Mouse (Mus musculus): ENCODE results near the gene Ssbp3. TPM values are rescaled to one million over a fixed set of nuclear protein-coding genes. Genes with fewer than 3 reads are reported as not detected.
A peak's percentile ranks its signal among the peaks of the same experiment; 100 is the strongest.

Gene Ssbp3
- polyA plus RNA-seq, 1 experiment from 2014 or later: 112 TPM

DNA sequence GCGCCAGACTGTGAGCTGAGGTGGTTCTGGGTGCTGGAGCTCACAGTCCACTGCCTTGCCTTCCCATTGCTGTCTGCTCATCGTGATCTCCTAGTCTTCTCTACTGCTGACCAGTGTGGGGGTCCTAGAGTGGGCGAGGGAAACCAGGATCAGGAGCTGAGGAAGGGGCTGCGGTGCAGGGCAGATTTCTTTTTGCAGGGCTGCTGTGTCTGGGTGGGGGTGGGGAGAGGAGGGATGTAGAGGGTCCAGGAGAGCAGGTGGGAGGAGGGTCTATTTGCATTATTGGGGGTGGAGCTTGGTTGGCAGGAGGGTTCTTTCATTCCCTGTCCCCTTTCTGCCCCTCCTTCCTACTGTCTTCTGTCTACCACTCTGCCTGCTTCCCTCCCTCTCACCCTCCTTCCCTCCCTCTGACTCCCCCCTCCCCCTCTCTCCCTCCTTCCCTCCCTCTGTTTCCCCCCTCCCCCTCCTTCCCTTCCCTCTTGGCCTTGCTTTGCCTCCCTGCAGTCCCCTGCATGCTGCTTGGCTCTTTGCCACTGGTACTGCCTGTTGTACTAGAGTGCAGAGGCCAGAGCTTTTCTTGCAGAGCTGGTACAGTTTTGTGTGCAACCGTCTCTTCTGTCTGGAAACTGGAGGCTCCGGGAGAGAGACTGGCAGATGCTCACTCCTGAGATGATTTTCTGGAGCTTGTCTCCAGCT is 28.9 kb downstream of the Ssbp3 start:
- ATAC-seq (ENCODE audit: insufficient number of reproducible peaks, low FRiP score, low TSS enrichment, low read depth): no peak
- H3K9me3 ChIP-seq: no peaks in the 10 kb centered on the region
- H3K4me3 ChIP-seq: no peak overlapping the region
- H3K27ac ChIP-seq: peak overlapping the region; percentile 57
- 24% methylated on average over 6 of the region's 6 CpGs for WGBS
- H3K9ac ChIP-seq: no peak overlapping the region
- H3K4me2 ChIP-seq: no peak overlapping the region
- H3K36me3 ChIP-seq: peaks cover 23% of the 10 kb centered on the region
- H3K4me1 ChIP-seq: peaks cover 80% of the 10 kb centered on the region
- H3K27me3 ChIP-seq: no peaks in the 10 kb centered on the region

DNA sequence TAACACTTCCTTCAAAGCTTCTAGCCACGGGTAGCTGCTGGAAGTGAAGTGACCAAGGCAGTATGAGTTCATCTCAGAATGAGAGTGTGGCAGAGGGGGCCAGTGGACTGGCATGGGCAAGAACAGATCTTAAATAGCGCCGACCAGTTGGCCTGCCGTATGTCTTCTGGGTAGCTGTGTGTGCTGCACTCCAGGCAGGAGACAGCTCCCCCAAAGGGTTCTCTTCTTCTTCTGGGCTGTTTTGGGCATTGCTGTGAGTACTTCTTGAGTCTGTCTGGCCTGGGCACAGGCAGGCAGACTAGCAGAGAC is 29.4 kb downstream of the Ssbp3 start:
- Histone ChIP-seq H3K9me3 (no peaks in the 10 kb centered on the region), H3K27ac (peak overlapping the region; percentile 57), H3K9ac (no peak overlapping the region), H3K36me3 (peaks cover 22% of the 10 kb centered on the region), H3K27me3 (no peaks in the 10 kb centered on the region), H3K4me2 (no peak overlapping the region), H3K4me1 (peaks cover 78% of the 10 kb centered on the region), H3K4me3 (no peak overlapping the region)
- 54% methylated on average over 4 of the region's 4 CpGs for whole genome bisulfite sequencing
- no peak for ATAC-seq (ENCODE audit: insufficient number of reproducible peaks, low FRiP score, low TSS enrichment, low read depth)

DNA sequence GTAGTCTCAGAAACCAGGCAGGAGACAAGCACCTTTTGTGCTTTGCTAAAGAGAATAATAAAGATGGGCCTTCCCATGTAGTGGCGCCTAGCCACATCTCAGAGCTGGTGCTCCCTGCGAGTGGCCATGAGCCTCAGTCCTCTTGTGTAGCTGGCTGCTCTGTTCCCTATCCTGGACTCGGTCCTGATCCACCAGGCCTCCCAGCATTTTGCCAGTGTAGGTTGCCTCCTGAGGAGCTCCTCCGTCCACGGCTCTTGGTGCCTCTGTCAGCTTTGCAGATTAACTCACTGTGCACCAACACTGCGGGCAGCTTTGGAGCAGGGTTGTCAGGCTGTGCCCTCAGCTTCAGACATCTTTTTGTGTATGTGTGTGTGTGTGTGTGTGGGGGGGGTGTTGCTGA is 30.4 kb downstream of the Ssbp3 start:
- ATAC-seq (ENCODE audit: insufficient number of reproducible peaks, low FRiP score, low TSS enrichment, low read depth): no peak
- Histone ChIP-seq H3K4me1 (peaks cover 73% of the 10 kb centered on the region), H3K36me3 (peaks cover 14% of the 10 kb centered on the region), H3K9ac (no peak overlapping the region), H3K27me3 (no peaks in the 10 kb centered on the region), H3K4me3 (no peak overlapping the region), H3K4me2 (no peak overlapping the region), H3K9me3 (no peaks in the 10 kb centered on the region), H3K27ac (no peak overlapping the region; the same call in 1 of the 2 replicates)
- WGBS: 57% methylated on average over 6 of the region's 6 CpGs

DNA sequence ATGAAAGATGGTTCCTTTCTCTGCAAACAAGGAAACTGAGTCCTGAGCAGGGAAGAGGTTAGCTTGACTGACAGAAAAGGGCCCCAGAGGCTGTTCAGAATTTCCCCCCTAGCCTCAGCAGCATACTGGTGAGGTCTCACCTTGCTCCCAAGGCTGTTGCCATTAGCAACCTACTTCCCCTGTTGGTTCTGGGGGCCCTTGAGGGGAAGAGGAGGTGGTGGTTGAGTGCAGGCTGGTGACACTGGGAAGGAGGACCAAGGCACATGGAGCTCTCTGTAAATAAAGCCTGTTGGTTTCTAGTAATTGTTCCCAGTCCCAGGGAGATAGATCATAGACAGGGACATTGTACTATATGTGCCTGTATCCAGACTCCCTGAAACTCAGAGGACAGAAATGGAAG is 31.0 kb downstream of the Ssbp3 start:
- H3K4me1 ChIP-seq: peaks cover 67% of the 10 kb centered on the region
- no peak overlapping the region for H3K27ac ChIP-seq
- H3K4me3 ChIP-seq: no peak overlapping the region
- no peaks in the 10 kb centered on the region for H3K27me3 ChIP-seq
- peaks cover 10% of the 10 kb centered on the region for H3K36me3 ChIP-seq
- no peak overlapping the region for H3K4me2 ChIP-seq
- no peaks in the 10 kb centered on the region for H3K9me3 ChIP-seq
- no peak for ATAC-seq (ENCODE audit: insufficient number of reproducible peaks, low FRiP score, low TSS enrichment, low read depth)
- H3K9ac ChIP-seq: no peak overlapping the region

DNA sequence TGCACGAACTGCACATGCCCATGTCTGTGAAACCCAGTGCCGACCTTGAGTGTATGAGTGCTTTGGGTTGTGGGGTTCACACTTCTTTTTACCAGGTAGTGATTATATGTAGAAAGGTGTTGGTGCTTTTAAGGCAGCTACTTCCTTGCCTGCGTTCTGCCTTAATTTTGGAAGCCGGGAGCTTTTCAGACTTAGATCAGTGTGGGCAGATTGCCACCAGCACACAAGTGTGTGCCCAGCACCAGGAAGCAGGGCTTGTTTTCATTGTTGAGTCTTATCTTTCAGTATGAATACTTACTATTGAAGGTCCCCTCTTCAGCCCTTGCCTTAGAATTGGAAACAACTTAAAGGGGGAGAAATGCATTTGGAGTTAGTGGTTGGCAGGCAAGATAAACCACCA is 32.0 kb downstream of the Ssbp3 start:
- Histone ChIP-seq H3K27me3 (no peaks in the 10 kb centered on the region), H3K9ac (no peak overlapping the region), H3K4me1 (peaks cover 68% of the 10 kb centered on the region), H3K36me3 (peaks cover 6% of the 10 kb centered on the region; the same call in 1 of the 2 replicates), H3K9me3 (no peaks in the 10 kb centered on the region), H3K4me2 (no peak overlapping the region), H3K4me3 (no peak overlapping the region), H3K27ac (no peak overlapping the region)
- WGBS: 78% methylated on average over 4 of the region's 4 CpGs
- ATAC-seq (ENCODE audit: insufficient number of reproducible peaks, low FRiP score, low TSS enrichment, low read depth): no peak

DNA sequence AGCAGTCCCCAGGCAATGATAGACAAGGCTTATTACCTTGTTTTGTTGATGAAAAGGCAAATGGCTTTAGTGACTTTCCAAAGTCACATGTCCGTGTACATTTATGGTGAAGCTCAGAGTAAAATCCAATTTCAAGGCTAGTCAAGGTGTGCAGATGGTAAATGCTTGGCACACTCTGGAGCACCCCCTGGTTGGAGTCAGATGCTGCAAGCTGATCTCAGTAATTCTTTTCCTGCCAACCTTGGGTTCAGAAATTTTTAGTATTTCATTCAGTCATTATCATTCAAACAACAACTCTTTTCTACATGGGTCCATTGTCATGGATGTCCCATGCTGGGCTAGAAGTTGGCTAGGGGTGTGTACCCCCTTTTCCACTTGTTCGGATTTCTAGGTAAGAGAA is 33.1 kb downstream of the Ssbp3 start:
- Histone ChIP-seq H3K4me2 (no peak overlapping the region), H3K27me3 (no peaks in the 10 kb centered on the region), H3K4me1 (peaks cover 68% of the 10 kb centered on the region), H3K9me3 (no peaks in the 10 kb centered on the region), H3K27ac (no peak overlapping the region), H3K36me3 (peaks cover 6% of the 10 kb centered on the region; the same call in 1 of the 2 replicates), H3K9ac (no peak overlapping the region), H3K4me3 (no peak overlapping the region)
- ATAC-seq (ENCODE audit: insufficient number of reproducible peaks, low FRiP score, low TSS enrichment, low read depth): no peak
- 77% methylated on average over 2 of the region's 2 CpGs for WGBS

DNA sequence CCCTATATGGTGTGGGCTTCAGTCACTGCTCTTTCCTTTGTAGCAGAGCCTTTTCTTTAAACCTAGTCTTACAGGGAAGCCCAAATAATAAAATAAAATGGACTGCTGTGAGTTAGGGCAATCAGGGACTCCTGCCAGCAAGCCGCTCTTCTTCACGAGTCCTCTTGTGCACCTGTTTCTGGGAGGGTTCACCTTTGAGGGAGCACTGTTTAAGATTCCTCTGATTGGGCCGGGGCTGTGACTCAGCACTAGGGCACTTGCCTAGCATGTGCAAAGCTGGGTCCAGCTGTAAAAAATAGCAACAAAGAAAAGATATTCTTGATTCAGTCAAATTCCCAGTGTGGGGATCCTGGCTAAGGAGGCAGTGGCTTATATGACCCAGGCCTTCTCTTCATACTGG is 34.4 kb downstream of the Ssbp3 start:
- Histone ChIP-seq H3K4me1 (peaks cover 67% of the 10 kb centered on the region), H3K27me3 (no peaks in the 10 kb centered on the region), H3K9ac (no peak overlapping the region), H3K36me3 (peaks cover 6% of the 10 kb centered on the region; the same call in 1 of the 2 replicates), H3K4me2 (no peak overlapping the region), H3K4me3 (no peak overlapping the region), H3K9me3 (no peaks in the 10 kb centered on the region), H3K27ac (no peak overlapping the region)
- 69% methylated on average over 3 of the region's 3 CpGs for WGBS
- ATAC-seq (ENCODE audit: insufficient number of reproducible peaks, low FRiP score, low TSS enrichment, low read depth): no peak

DNA sequence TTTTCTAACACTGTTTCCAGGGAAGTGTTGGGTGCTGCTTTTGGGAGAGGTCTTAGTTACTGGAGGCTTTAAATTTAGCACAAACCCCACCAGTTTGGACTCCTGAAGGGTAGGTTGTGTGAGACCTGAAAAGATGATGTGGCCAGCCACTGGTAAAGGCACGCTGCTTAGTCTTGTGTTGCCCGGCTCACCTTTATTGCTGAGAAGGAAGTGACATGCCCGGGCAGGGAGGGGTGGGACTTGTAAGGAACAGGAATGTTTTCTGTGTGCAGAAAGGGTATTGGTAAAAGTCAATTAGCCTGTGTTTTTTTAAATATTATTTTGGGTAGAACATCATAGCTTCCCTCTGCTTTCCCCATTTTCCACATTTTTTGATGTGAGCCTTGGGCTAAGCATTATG is 37.2 kb downstream of the Ssbp3 start:
- H3K4me3 ChIP-seq: no peak overlapping the region
- H3K36me3 ChIP-seq: no peaks in the 10 kb centered on the region; the same call in 1 of the 2 replicates
- H3K4me2 ChIP-seq: no peak overlapping the region
- H3K9me3 ChIP-seq: no peaks in the 10 kb centered on the region
- no peaks in the 10 kb centered on the region for H3K27me3 ChIP-seq
- ATAC-seq (ENCODE audit: insufficient number of reproducible peaks, low FRiP score, low TSS enrichment, low read depth): no peak
- H3K27ac ChIP-seq: peak overlapping the region; percentile 24; the same call in 1 of the 2 replicates
- H3K4me1 ChIP-seq: peaks cover 60% of the 10 kb centered on the region
- H3K9ac ChIP-seq: no peak overlapping the region
- 56% methylated on average over 3 of the region's 3 CpGs for WGBS

DNA sequence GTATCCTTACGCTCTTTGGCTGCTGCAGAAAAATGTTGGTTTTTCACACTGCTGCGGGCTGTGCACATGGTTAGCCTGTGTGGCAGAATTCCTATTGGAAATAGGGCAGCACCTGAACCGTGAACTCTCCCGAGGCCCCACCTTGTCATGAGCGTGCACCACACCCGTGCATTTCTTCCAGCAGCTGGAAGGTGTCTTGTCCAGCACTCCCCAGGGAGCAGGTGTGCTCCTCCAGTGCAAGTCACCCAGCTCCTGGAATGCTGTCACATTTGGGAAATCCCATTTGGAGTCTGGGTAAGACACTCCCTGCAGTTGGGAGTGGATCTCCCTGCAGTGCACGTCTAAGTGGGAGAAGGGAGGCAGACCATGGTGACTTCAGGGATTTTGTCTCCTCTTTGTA is 38.0 kb downstream of the Ssbp3 start:
- no peaks in the 10 kb centered on the region; the same call in 1 of the 2 replicates for H3K36me3 ChIP-seq
- no peak overlapping the region for H3K4me3 ChIP-seq
- no peak for ATAC-seq (ENCODE audit: insufficient number of reproducible peaks, low FRiP score, low TSS enrichment, low read depth)
- H3K4me1 ChIP-seq: peaks cover 61% of the 10 kb centered on the region
- no peaks in the 10 kb centered on the region for H3K27me3 ChIP-seq
- H3K4me2 ChIP-seq: no peak overlapping the region
- H3K9ac ChIP-seq: no peak overlapping the region
- 58% methylated on average over 7 of the region's 7 CpGs for WGBS
- no peak overlapping the region for H3K27ac ChIP-seq
- no peaks in the 10 kb centered on the region for H3K9me3 ChIP-seq

DNA sequence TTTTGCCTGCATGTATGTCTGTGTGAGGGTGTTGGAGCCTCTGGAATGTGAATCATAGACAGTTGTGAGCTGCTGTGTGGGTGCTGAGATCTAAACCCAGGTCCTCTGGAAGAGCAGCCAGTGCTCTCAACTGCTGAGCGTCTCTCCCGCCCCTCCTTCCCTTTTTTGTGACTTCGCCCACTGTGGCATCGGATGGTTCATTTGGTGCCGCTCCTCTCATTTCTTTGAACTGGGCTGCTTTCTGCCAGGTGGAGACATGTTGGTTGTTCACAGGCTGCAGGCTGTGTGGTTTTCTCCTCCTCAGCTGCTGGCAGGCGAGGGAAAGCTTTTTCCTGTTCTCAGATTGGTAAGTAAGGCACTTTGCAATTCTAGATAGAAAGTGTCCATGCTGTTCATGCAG is 38.7 kb downstream of the Ssbp3 start:
- ATAC-seq (ENCODE audit: insufficient number of reproducible peaks, low FRiP score, low TSS enrichment, low read depth): no peak
- WGBS: 56% methylated on average over 6 of the region's 6 CpGs
- H3K4me2 ChIP-seq: no peak overlapping the region
- peaks cover 67% of the 10 kb centered on the region for H3K4me1 ChIP-seq
- H3K9me3 ChIP-seq: no peaks in the 10 kb centered on the region
- peak overlapping the region; percentile 33; the same call in 1 of the 2 replicates for H3K27ac ChIP-seq
- H3K27me3 ChIP-seq: no peaks in the 10 kb centered on the region
- H3K4me3 ChIP-seq: no peak overlapping the region
- H3K9ac ChIP-seq: no peak overlapping the region
- no peaks in the 10 kb centered on the region for H3K36me3 ChIP-seq

DNA sequence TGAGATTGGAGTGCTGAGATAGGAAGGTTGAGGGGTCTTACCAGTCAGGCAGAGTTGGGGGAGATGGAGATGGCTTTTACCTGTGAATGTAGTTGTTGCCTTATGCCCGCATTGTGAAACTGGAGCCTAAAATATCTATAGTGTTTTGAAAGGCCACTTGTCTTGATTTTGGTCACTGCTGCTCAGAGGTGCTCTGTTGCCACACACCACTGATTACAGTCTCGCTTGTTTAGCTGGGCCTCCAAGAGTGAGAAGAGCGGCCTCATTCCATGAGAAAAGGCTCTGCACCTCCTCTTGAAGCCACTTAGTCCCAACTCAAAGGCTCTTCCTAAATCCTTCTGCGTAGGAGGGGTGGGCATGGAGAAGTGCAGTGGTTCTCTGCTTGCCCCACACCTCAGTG is 40.3 kb downstream of the Ssbp3 start:
- H3K9me3 ChIP-seq: no peaks in the 10 kb centered on the region
- H3K9ac ChIP-seq: no peak overlapping the region
- H3K4me2 ChIP-seq: no peak overlapping the region
- H3K36me3 ChIP-seq: no peaks in the 10 kb centered on the region
- H3K4me1 ChIP-seq: peaks cover 72% of the 10 kb centered on the region
- H3K27ac ChIP-seq: no peak overlapping the region
- 72% methylated on average over 4 of the region's 4 CpGs for WGBS
- no peak overlapping the region for H3K4me3 ChIP-seq
- no peak for ATAC-seq (ENCODE audit: insufficient number of reproducible peaks, low FRiP score, low TSS enrichment, low read depth)
- no peaks in the 10 kb centered on the region for H3K27me3 ChIP-seq

DNA sequence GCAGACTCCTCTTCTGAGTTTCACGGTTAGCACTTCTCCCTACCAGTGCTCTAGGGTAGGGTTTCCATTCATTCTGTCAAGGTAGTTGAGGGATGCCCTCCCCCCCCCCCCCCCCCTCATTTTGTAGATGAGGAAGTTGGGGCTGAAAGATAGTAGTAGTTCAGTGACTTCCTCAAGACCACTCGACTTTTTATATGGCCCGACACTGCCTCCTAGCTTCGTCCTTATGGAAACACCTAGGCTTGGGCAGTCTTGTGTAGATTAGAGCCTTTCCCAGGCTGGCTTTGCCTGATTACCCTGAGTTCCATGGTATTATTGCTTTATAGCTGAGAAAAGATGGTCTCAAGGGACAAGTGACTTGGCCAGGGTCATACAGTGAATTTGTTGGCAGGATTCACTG is 41.0 kb downstream of the Ssbp3 start:
- peaks cover 78% of the 10 kb centered on the region for H3K4me1 ChIP-seq
- no peak overlapping the region for H3K9ac ChIP-seq
- whole genome bisulfite sequencing: 52% methylated on average over 4 of the region's 4 CpGs
- no peak overlapping the region for H3K4me3 ChIP-seq
- no peak overlapping the region for H3K27ac ChIP-seq
- no peak for ATAC-seq (ENCODE audit: insufficient number of reproducible peaks, low FRiP score, low TSS enrichment, low read depth)
- H3K36me3 ChIP-seq: peaks cover 2% of the 10 kb centered on the region; the same call in 1 of the 2 replicates
- no peak overlapping the region for H3K4me2 ChIP-seq
- H3K9me3 ChIP-seq: no peaks in the 10 kb centered on the region
- no peaks in the 10 kb centered on the region for H3K27me3 ChIP-seq

DNA sequence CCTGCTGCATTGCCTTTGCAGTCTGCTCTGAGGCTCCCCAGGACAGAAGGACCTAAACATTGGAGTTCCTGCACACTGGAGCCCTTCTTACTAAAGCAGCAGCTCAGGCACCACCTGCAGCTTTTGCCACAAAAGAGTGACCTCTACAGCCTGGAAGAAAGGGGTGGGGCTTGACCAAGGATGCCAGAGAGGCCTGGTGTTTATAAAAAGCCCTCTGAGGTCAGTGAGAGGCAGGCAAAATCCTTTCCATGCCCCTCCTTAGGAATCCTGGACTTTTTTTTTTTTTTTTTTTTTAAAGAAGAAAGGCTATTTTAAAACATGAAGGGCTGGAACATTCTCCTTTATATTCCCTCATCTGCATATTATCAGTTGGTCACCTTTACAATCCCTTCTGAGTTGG is 42.7 kb downstream of the Ssbp3 start:
- Histone ChIP-seq H3K4me3 (no peak overlapping the region), H3K36me3 (peaks cover 6% of the 10 kb centered on the region; the same call in 1 of the 2 replicates), H3K9me3 (no peaks in the 10 kb centered on the region), H3K4me2 (no peak overlapping the region), H3K4me1 (peaks cover 71% of the 10 kb centered on the region), H3K27me3 (no peaks in the 10 kb centered on the region), H3K27ac (no peak overlapping the region), H3K9ac (no peak overlapping the region)
- ATAC-seq (ENCODE audit: insufficient number of reproducible peaks, low FRiP score, low TSS enrichment, low read depth): no peak

Measured in limb, embryonic 15.5 days (tissue).